Mouse (Mus musculus): Measurements from ENCODE around the gene Tmem59l.

- TF ChIP-seq POLR2A (IDR thresholded peaks at IDR 0.05; ENCODE audit: insufficient read depth, low read depth, low read length), result no peak
- TF ChIP-seq CTCF (IDR thresholded peaks at IDR 0.05; ENCODE audit: insufficient read depth, low read depth, low read length), result no peak
Measured at GRCm38 (mm10) chr8:70495771-70496062, 8.6 kb upstream of the Tmem59l start.

All from olfactory bulb, adult 2 months (tissue).